Mouse (Mus musculus) naive thymus-derived CD4-positive, alpha-beta T cell, adult 2 months (primary cell): ENCODE data around the gene 2610002M06Rik.

ENCODE experiments used
- DNase-seq: peaks from one replicate; pipeline ENCODE4 v3.0.0-alpha.2; 2011; ENCODE audit warnings: low read depth

Gene 2610002M06Rik

GRCm38 (mm10) chrX:107816218-107816554, at the start of gene 2610002M06Rik:
2610002M06Rik (minus strand) TSS chrX:107816334.
- DNase-seq, result peak; percentile 87

GRCm38 (mm10) chrX:107858165-107858564, 42.0 kb upstream of the 2610002M06Rik start:
- DNase-seq, result no peak

DNA sequence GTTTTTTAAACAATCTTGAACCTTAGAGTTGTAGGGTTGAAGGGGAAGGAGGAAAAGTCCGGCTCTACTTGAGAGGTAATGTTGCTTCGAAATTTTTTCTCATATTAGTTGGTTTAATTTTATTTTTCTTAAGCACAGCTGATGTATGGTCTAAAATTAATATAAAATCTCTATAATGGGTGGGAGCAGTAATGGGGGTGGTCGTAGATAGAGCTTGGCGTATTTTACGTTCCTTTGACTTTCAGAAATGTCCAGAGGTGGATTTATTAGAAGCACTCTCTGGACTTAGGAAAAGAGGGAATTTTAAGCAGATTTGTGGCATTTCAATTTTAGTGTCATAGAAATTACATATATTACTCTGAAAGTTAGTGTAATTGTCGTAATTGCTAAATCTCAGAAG, 592 bp upstream of the 2610002M06Rik start:
- DNase-seq, result no peak

- peak; percentile 28 for DNase-seq
Measured at GRCm38 (mm10) chrX:107815502-107816217, 474 bp downstream of the 2610002M06Rik start.

- no peak for DNase-seq
Measured at GRCm38 (mm10) chrX:107812120-107812519, 4.0 kb downstream of the 2610002M06Rik start.

- no peak for DNase-seq
Measured at GRCm38 (mm10) chrX:107796919-107797318, 19.2 kb downstream of the 2610002M06Rik start.

DNA sequence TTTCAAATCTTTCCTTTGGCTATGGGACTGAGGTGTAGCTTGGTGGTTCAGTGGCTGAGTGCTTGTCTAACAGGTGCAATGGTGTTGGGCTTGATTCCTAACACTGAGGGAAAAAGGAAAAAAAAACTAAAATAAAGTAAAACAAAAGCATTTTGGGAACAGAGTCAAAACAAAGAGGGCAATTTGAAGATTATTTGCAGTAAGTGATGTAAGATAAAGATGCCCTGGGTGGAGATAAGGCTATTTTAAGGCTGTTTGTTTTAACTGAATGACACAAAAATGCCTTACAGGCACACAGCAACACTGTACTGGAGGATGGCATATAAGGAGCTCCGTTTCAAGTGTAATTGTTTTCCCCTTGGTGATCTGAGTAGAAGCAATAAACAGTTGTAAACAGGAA, 20.3 kb downstream of the 2610002M06Rik start:
- DNase-seq, result no peak

DNA sequence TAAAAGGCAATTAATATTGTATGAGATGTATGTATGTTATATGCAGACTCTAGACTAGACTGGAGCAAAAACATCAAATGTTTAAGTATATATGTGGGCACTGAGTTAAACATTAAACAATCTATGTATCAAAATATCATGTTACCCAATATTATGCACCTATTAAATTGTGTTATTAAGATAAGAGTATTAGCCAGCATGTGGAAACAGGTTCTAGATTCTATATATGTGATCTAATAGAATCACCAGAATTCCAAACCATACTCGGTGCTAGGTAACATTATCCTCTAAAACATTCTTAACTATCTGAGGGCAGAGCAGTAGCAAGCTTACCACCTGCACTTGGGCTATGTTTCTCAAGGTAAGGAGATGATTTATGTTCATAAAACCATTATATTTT, 23.8 kb downstream of the 2610002M06Rik start, which contains the start of gene Tent5d:
TSS of gene Tent5d (plus strand) at position 301 of the 400 bp plus-strand sequence.
- no peak for DNase-seq

GRCm38 (mm10) chrX:107790750-107791493, 25.2 kb downstream of the 2610002M06Rik start:
- DNase-seq, result peak; percentile 28

- no peak for DNase-seq
Measured at GRCm38 (mm10) chrX:107790136-107790535, 26.0 kb downstream of the 2610002M06Rik start.

DNA sequence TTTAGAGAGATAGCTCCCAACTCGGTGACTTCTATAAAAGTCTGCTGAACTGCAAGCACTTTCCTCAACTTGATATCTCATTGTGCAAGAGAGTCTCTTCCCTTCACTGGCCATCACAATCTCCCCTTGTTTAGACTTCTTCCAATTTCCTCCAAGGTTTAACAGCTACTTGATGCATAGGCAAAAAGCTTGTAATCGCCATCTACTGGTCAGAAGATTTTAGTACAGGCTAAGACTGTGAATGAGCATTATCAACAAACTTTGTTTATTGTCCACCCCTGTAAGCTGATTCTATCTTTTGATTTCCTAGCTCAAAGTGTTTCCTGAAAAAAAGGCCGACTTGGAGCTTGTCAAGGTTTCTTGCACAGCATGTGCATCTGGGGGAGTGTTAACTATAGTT, 48.2 kb downstream of the 2610002M06Rik start:
- no peak for DNase-seq
